Comparison of ENCODE assay signal across 9 mouse cellular contexts in the genomic region with DNA sequence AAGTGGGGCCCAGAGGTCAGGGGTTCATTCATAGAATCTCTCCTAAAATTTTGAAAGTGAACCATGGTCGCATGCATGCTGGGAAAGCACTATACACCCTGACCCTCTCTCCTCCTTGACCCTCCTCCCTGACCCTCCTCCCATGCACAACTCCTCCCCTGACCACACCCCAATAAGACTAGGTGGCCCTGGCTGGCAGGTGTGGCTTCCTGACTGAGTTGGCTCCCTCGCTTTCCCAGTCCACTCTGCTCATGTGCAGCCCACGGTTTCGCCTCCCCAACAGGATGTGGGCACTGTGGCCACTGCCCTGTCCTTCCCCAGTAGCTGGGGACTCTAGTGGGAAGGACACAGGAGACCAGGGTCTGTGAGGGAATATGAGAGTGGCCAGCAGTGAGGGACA. TPM values are rescaled to one million over a fixed set of nuclear protein-coding genes. Genes with fewer than 3 reads are reported as not detected.
DNase-seq lines count a peak whose midpoint lies in the region; ATAC-seq lines count a peak whose summit lies in the region.
"Had no signal": no experiment of that assay in that cellular context is flagged by ENCODE, and none has a peak within 500 bp of the region (broad histone marks: within the 10 kb centered on the region; RNA-seq: fewer than 3 reads in every experiment).

No protein-coding gene starts in this region.

- no peak overlapping the region for H3K4me2 ChIP-seq in embryonic facial prominence, embryonic 13.5 days
- no peak overlapping the region for H3K4me2 ChIP-seq in limb, embryonic 15.5 days

- 0 out of 2 replicates have a peak overlapping the region, but pooled peaks have one; percentile 66 for H3K27ac ChIP-seq in embryonic facial prominence, embryonic 13.5 days
- H3K27ac ChIP-seq in limb, embryonic 15.5 days = peak overlapping the region; percentile 93

- H3K4me3 ChIP-seq in embryonic facial prominence, embryonic 13.5 days = no peak overlapping the region
- no peak overlapping the region for H3K4me3 ChIP-seq in limb, embryonic 15.5 days

- peaks cover 21% of the 10 kb centered on the region for H3K27me3 ChIP-seq in embryonic facial prominence, embryonic 13.5 days
- no peaks in the 10 kb centered on the region; the same call in 1 of the 2 replicates for H3K27me3 ChIP-seq in limb, embryonic 15.5 days
- H3K27me3 ChIP-seq: Patski had no signal

- H3K36me3 ChIP-seq in embryonic facial prominence, embryonic 13.5 days = peaks cover 60% of the 10 kb centered on the region
- peaks cover 62% of the 10 kb centered on the region for H3K36me3 ChIP-seq in limb, embryonic 15.5 days

- peak; percentile 97 for DNase-seq in heart, adult 11 months
- DNase-seq in heart, adult 9 months (ENCODE audit: low spot score in 2 of 2) = no peak
- peak; percentile 59 for DNase-seq in 3134 (ENCODE audit: extremely low read depth, insufficient read length, low spot score)
- no peak for DNase-seq in natural killer cell, adult 2 months (ENCODE audit: low spot score in 2 of 2)
- DNase-seq in cerebellum, postnatal 14 days = no peak
- no peak for DNase-seq in left cerebral cortex, adult 18-20 months (ENCODE audit: low spot score in 2 of 2)

- WGBS in embryonic facial prominence, embryonic 13.5 days = 65% methylated on average over 4 of the region's 4 CpGs
- WGBS in limb, embryonic 15.5 days = 57% methylated on average over 4 of the region's 4 CpGs

- H3K9ac ChIP-seq in embryonic facial prominence, embryonic 13.5 days = no peak overlapping the region
- no peak overlapping the region for H3K9ac ChIP-seq in limb, embryonic 15.5 days

- no peaks in the 10 kb centered on the region for H3K9me3 ChIP-seq in embryonic facial prominence, embryonic 13.5 days
- no peaks in the 10 kb centered on the region for H3K9me3 ChIP-seq in limb, embryonic 15.5 days

- H3K4me1 ChIP-seq in embryonic facial prominence, embryonic 13.5 days = peaks cover 93% of the 10 kb centered on the region
- peaks cover 95% of the 10 kb centered on the region for H3K4me1 ChIP-seq in limb, embryonic 15.5 days

- ATAC-seq in embryonic facial prominence, embryonic 13.5 days (ENCODE audit: insufficient number of reproducible peaks, insufficient read depth, low FRiP score, low TSS enrichment, low read depth) = no peak
- no peak for ATAC-seq in limb, embryonic 15.5 days (ENCODE audit: insufficient number of reproducible peaks, low FRiP score, low TSS enrichment, low read depth)
- ATAC-seq: Patski had no signal

RNA-seq across cellular contexts. Expression of gene Smim24, which starts 17.5 kb away (rescaled TPM):
- polyA plus RNA-seq in embryonic facial prominence, embryonic 13.5 days (2015; fragmentation: Nextera tagmentation; extraction: Ambion mirVana) = 3.1 and 7.1 TPM in 2 replicates
- 2.9 and 3.6 TPM in 2 replicates for polyA plus RNA-seq in limb, embryonic 15.5 days (2015; fragmentation: Nextera tagmentation; extraction: Ambion mirVana)
- 1 to 10 TPM; 1.1 to 1.2 TPM for total RNA-seq in left cerebral cortex, adult 18-20 months (2021)

RNA-seq across cellular contexts. Expression of gene Gm48552, which starts 21.5 kb away (rescaled TPM):
- polyA plus RNA-seq in embryonic facial prominence, embryonic 13.5 days (2015; fragmentation: Nextera tagmentation; extraction: Ambion mirVana) = 1.2 and 1.5 TPM in 2 replicates
- 0.51 and 1.7 TPM in 2 replicates for polyA plus RNA-seq in limb, embryonic 15.5 days (2015; fragmentation: Nextera tagmentation; extraction: Ambion mirVana)
- total RNA-seq in left cerebral cortex, adult 18-20 months (2021) = 1 to 10 TPM; 2.7 to 2.8 TPM

RNA-seq across cellular contexts. Expression of gene Gm48551, which starts 26.1 kb away (rescaled TPM):
- polyA plus RNA-seq in embryonic facial prominence, embryonic 13.5 days (2015; fragmentation: Nextera tagmentation; extraction: Ambion mirVana) = 4.1 and 5.0 TPM in 2 replicates
- polyA plus RNA-seq in limb, embryonic 15.5 days (2015; fragmentation: Nextera tagmentation; extraction: Ambion mirVana) = 2.1 and 3.1 TPM in 2 replicates
- total RNA-seq in left cerebral cortex, adult 18-20 months (2021) = 1 to 10 TPM; 3.1 to 3.8 TPM

RNA-seq across cellular contexts. Expression of gene Dohh, which starts 26.1 kb away (rescaled TPM):
- 67.8 and 71.8 TPM in 2 replicates for polyA plus RNA-seq in embryonic facial prominence, embryonic 13.5 days (2015; fragmentation: Nextera tagmentation; extraction: Ambion mirVana)
- 79.8 and 88.7 TPM in 2 replicates for polyA plus RNA-seq in limb, embryonic 15.5 days (2015; fragmentation: Nextera tagmentation; extraction: Ambion mirVana)
- total RNA-seq in left cerebral cortex, adult 18-20 months (2021) = 10 to 100 TPM; 87.4 to 97.6 TPM

RNA-seq across cellular contexts. Expression of gene Fzr1, which starts 32.0 kb away (rescaled TPM):
- polyA plus RNA-seq in embryonic facial prominence, embryonic 13.5 days (2015; fragmentation: Nextera tagmentation; extraction: Ambion mirVana) = 102 and 119 TPM in 2 replicates
- 82.2 and 90.9 TPM in 2 replicates for polyA plus RNA-seq in limb, embryonic 15.5 days (2015; fragmentation: Nextera tagmentation; extraction: Ambion mirVana)
- 10 to 100 TPM; 71.1 to 72.1 TPM for total RNA-seq in left cerebral cortex, adult 18-20 months (2021)

Comparison
In these comparisons a context has a peak if more than half of its experiments do, and no peak if none do; other contexts are left out.
1. DNase-seq: peak in heart, adult 11 months (single experiment) and 3134 (single experiment); none in heart, adult 9 months (0 of 2), natural killer cell, adult 2 months (0 of 2), cerebellum, postnatal 14 days (0 of 2) and left cerebral cortex, adult 18-20 months (0 of 2).